Mouse (Mus musculus) E14TG2a.4 (cell line): ENCODE measurements at regions not wholly inside any gene's neighbourhood (a gene's known extent, or its start where the extent isn't known, plus 50 kb on each side); places are given as distances from the start of the nearest gene placed in this dataset.

Source experiments
- H3K27me3 ChIP-seq: 2 replicates; pipeline ENCODE4 v1.6.1; 2014; ENCODE audit warnings: low read length, control low read depth; ENCODE audit not compliant: insufficient read depth
- H3K36me3 ChIP-seq: 2 replicates; pipeline ENCODE4 v1.6.1; 2014; ENCODE audit warnings: low read length, control low read depth; ENCODE audit not compliant: insufficient read depth
- H3K4me1 ChIP-seq: replicated peaks from 2 replicates; pipeline ENCODE4 v1.6.1; 2014; ENCODE audit warnings: low read depth, low read length, control low read depth
- H3K4me3 ChIP-seq: replicated peaks from 2 replicates; pipeline ENCODE4 v1.5.1; 2014; ENCODE audit warnings: mild to moderate bottlenecking, low read length
- H3K9me3 ChIP-seq: 2 replicates; pipeline ENCODE4 v1.6.1; 2014; ENCODE audit warnings: low read length, control low read depth
- CTCF ChIP-seq: conservative IDR thresholded peaks from 2 replicates; pipeline ENCODE4 v1.5.1; 2014; ENCODE audit warnings: low read length
- NANOG ChIP-seq: IDR thresholded peaks from 2 replicates; pipeline ENCODE4 v1.6.1; 2014; ENCODE audit warnings: borderline replicate concordance, low read length, mixed read lengths
- POU5F1 ChIP-seq: IDR thresholded peaks from 2 replicates; pipeline ENCODE4 v1.6.1; 2014; ENCODE audit warnings: low read length, borderline replicate concordance

DNA sequence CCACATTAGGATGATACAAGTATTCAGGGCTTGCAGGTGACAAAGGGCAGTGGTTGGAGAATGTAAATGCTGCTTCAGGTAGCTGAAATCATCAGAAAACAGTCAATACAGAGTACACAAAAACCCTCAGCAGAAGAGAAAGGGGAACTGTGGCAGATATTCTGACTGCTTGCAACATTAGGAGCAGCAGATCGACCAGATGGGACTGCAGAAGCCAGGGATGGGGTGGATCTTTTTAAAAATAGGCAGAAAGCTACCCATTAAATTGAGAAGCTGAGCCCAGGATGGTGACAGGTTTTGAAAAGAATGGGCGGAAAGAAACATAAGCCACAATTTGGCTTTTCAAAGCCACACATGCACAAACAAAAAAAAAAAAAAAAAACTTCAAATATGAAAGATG is 229.5 kb upstream of the Cadm2 start:
- Histone ChIP-seq H3K36me3 (no peaks in the 10 kb centered on the region), H3K27me3 (no peaks in the 10 kb centered on the region), H3K4me3 (no peak overlapping the region), H3K4me1 (no peaks in the 10 kb centered on the region), H3K9me3 (no peaks in the 10 kb centered on the region)
- no peak for TF ChIP-seq NANOG
- TF ChIP-seq POU5F1: no peak
- no peak for TF ChIP-seq CTCF

DNA sequence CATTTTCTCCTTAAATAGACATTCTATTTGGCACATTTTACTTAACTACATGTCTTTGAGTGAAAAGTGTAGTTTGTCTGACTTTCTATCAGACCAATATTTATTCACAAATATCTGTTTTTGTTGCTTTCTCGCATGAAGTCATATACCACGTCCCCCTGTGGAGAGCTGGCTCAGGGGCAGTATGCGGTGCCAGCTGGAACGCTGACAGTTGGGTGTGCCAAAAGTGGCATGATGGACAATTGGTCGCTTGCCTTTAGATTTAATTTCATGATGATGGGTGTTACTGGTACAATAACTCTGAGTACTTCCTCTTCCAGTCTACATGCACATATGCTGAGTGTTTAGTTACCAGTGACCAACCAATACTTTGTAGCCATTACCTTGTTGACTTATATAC is 223.8 kb upstream of the Cadm2 start:
- TF ChIP-seq NANOG (no peak), CTCF (no peak)
- no peak overlapping the region for H3K4me3 ChIP-seq
- no peaks in the 10 kb centered on the region for H3K4me1 ChIP-seq
- H3K27me3 ChIP-seq: no peaks in the 10 kb centered on the region
- H3K9me3 ChIP-seq: no peaks in the 10 kb centered on the region
- H3K36me3 ChIP-seq: no peaks in the 10 kb centered on the region

DNA sequence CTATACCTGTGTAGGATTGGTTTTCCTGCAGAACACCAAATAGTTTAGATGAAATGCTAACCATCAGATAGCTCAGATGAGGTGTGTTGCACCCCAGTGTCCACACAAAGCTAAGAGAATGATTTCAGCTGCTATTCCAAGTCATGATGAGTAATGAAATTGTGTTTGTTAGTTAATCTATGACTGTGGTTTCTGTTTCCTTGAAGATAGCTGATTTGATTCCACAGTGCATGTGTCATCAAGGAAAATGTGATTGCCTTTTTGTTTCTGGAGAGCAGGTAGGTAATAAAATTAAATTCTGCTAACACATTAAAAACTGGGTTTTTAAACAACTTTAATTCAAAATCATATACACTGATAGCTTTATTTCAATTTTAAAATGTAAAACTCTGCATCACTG is 176.5 kb upstream of the Cadm2 start:
- no peak for TF ChIP-seq CTCF
- no peak for TF ChIP-seq POU5F1
- no peak for TF ChIP-seq NANOG
- Histone ChIP-seq H3K36me3 (no peaks in the 10 kb centered on the region), H3K9me3 (no peaks in the 10 kb centered on the region), H3K4me3 (no peak overlapping the region), H3K4me1 (no peaks in the 10 kb centered on the region), H3K27me3 (no peaks in the 10 kb centered on the region)

DNA sequence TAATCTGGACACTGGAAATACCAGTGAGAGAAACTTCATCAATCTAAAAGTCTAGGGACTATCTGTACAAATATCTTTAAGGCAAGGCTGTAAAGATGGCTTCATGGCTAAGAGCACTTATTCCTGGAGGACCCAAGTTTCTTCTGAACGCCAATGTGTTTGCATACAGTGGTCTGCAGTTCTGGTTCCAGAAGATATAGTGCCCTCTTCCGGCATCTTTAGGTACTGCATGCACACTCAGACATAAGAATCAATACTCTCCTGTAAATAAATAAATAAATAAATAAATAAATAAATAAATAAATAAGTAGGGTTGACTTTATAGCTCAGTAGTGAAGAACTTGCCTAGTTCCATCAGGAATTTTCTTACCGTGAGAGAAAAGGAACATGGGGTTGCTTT is 155.4 kb upstream of the Cadm2 start:
- H3K4me1 ChIP-seq: no peaks in the 10 kb centered on the region
- H3K27me3 ChIP-seq: no peaks in the 10 kb centered on the region
- no peaks in the 10 kb centered on the region for H3K9me3 ChIP-seq
- peak; percentile 69 for TF ChIP-seq CTCF
- TF ChIP-seq NANOG: no peak
- TF ChIP-seq POU5F1: no peak
- H3K4me3 ChIP-seq: no peak overlapping the region
- no peaks in the 10 kb centered on the region for H3K36me3 ChIP-seq

DNA sequence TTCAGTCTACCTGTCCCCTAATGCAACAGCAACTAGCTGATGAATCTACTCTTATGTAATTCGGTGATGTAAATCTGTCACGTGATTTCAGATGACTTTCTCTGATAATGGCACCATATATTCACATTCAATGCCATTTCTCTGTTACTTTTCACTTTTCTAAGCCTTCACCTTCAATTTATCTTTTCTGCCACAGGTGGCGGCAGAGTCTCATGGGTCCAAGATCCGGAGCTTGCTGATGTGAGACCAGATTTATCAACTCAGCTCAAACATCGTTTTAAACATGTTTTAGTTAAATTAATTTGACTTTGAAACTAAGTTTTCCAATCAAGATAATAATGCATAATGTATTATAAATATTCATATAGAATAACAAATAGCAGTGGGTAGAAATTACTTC is 148.4 kb upstream of the Cadm2 start:
- 0 out of 2 replicates have a peak, but pooled peaks have one; percentile 10 for TF ChIP-seq CTCF
- no peak for TF ChIP-seq POU5F1
- no peak overlapping the region for H3K4me3 ChIP-seq
- no peaks in the 10 kb centered on the region for H3K9me3 ChIP-seq
- H3K4me1 ChIP-seq: no peaks in the 10 kb centered on the region
- no peaks in the 10 kb centered on the region for H3K27me3 ChIP-seq
- no peaks in the 10 kb centered on the region for H3K36me3 ChIP-seq

DNA sequence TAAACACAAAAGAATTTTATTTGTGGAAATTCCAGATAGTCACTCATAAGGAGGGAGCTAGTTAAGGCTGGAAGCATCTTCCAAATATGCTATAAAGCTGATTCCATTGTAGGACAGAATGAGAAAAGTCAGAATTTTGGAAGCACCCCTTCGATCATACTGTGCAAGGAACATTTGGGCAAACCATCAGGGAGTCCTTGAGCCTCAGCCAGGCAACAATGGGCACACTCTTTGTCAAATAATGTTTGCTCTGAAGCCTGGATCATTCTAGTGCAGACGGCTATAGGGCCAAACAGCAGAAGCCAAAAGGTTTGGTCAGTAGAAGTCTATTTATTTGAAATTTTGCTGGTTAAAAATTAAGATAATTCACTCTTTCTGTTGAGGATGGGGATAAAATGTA is 114.7 kb upstream of the Cadm2 start:
- no peaks in the 10 kb centered on the region for H3K4me1 ChIP-seq
- H3K9me3 ChIP-seq: no peaks in the 10 kb centered on the region
- H3K36me3 ChIP-seq: no peaks in the 10 kb centered on the region
- TF ChIP-seq CTCF (no peak), NANOG (no peak), POU5F1 (no peak)
- H3K27me3 ChIP-seq: no peaks in the 10 kb centered on the region
- H3K4me3 ChIP-seq: no peak overlapping the region

DNA sequence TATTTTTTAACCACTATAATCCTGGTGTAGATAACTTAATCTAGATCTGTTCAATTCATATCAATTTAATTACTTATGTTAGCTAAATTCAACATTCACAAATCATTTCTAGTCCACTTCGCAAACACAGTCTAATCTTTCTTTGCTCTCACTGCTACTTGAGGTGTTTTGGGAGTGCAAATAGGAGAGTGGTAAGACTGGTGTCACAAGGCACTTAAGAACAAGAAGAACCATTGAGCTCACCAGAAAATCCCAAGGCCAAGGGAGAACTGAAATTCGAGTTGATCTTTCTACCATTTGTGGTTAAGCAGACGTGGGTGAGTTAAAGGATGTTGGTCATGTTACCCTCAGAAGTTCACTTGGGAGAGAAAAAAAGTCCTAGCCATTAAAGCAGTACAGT is 77.9 kb upstream of the Cadm2 start:
- no peaks in the 10 kb centered on the region for H3K36me3 ChIP-seq
- no peaks in the 10 kb centered on the region for H3K4me1 ChIP-seq
- H3K4me3 ChIP-seq: no peak overlapping the region
- TF ChIP-seq POU5F1: no peak
- TF ChIP-seq NANOG: no peak
- no peak for TF ChIP-seq CTCF
- no peaks in the 10 kb centered on the region for H3K27me3 ChIP-seq
- no peaks in the 10 kb centered on the region for H3K9me3 ChIP-seq
